Mouse (Mus musculus): ENCODE data around the gene 1700021F07Rik. TPM values are rescaled to one million over a fixed set of nuclear protein-coding genes. Genes with fewer than 3 reads are reported as not detected.
A peak's percentile ranks its signal among the peaks of the same experiment; 100 is the strongest.

Gene 1700021F07Rik
- polyA plus RNA-seq, 1 experiment from 2014 or later: not detected

GRCm38 (mm10) chr2:173535886-173536285 lies 13.5 kb downstream of the 1700021F07Rik start:
- H3K36me3 ChIP-seq: no peaks in the 10 kb centered on the region
- H3K27ac ChIP-seq: no peak overlapping the region
- ATAC-seq (ENCODE audit: low FRiP score, low read depth): no peak
- H3K9ac ChIP-seq: no peak overlapping the region
- H3K4me3 ChIP-seq: no peak overlapping the region
- H3K4me1 ChIP-seq: peaks cover 24% of the 10 kb centered on the region
- 88% methylated on average over 9 of the region's 9 CpGs for WGBS
- no peaks in the 10 kb centered on the region for H3K9me3 ChIP-seq
- no peaks in the 10 kb centered on the region for H3K27me3 ChIP-seq
- H3K4me2 ChIP-seq (replicated peaks): no peak overlapping the region

GRCm38 (mm10) chr2:173539781-173540180 lies 17.4 kb downstream of the 1700021F07Rik start:
- Histone ChIP-seq H3K27ac (no peak overlapping the region), H3K9ac (no peak overlapping the region), H3K4me3 (no peak overlapping the region), H3K27me3 (peaks cover 5% of the 10 kb centered on the region; the same call in 1 of the 2 replicates), H3K9me3 (no peaks in the 10 kb centered on the region), H3K4me1 (no peaks in the 10 kb centered on the region; the same call in 1 of the 2 replicates), H3K36me3 (no peaks in the 10 kb centered on the region), H3K4me2 (replicated peaks) (no peak overlapping the region)
- ATAC-seq (ENCODE audit: low FRiP score, low read depth): no peak
- 43% methylated on average over 15 of the region's 15 CpGs for WGBS

- 65% methylated on average over 4 of the region's 4 CpGs for WGBS
- no peaks in the 10 kb centered on the region for H3K36me3 ChIP-seq
These were observed 19.4 kb downstream of the 1700021F07Rik start for GRCm38 (mm10) chr2:173541748-173542147.

GRCm38 (mm10) chr2:173542716-173543115 lies 20.3 kb downstream of the 1700021F07Rik start:
- Histone ChIP-seq H3K4me2 (replicated peaks) (no peak overlapping the region), H3K4me1 (no peaks in the 10 kb centered on the region; the same call in 1 of the 2 replicates), H3K36me3 (no peaks in the 10 kb centered on the region), H3K9ac (no peak overlapping the region), H3K4me3 (no peak overlapping the region), H3K9me3 (no peaks in the 10 kb centered on the region), H3K27ac (no peak overlapping the region), H3K27me3 (peaks cover 9% of the 10 kb centered on the region; the same call in 1 of the 2 replicates)
- no peak for ATAC-seq (ENCODE audit: low FRiP score, low read depth)
- WGBS: 91% methylated on average over 4 of the region's 4 CpGs

More at GRCm38 (mm10) chr2:173541748-173542147, 19.4 kb downstream of the 1700021F07Rik start:
- Histone ChIP-seq H3K27ac (no peak overlapping the region), H3K4me1 (no peaks in the 10 kb centered on the region; the same call in 1 of the 2 replicates), H3K9me3 (no peaks in the 10 kb centered on the region), H3K9ac (no peak overlapping the region), H3K27me3 (peaks cover 9% of the 10 kb centered on the region; the same call in 1 of the 2 replicates), H3K4me2 (replicated peaks) (no peak overlapping the region), H3K4me3 (no peak overlapping the region)
- ATAC-seq (ENCODE audit: low FRiP score, low read depth): no peak

GRCm38 (mm10) chr2:173545992-173546703 lies 23.8 kb downstream of the 1700021F07Rik start:
- Histone ChIP-seq H3K4me2 (replicated peaks) (no peak overlapping the region), H3K36me3 (no peaks in the 10 kb centered on the region), H3K27me3 (peaks cover 9% of the 10 kb centered on the region; the same call in 1 of the 2 replicates), H3K4me1 (no peaks in the 10 kb centered on the region), H3K27ac (no peak overlapping the region), H3K9me3 (no peaks in the 10 kb centered on the region), H3K9ac (no peak overlapping the region), H3K4me3 (no peak overlapping the region)
- peak; percentile 42; the same call in 1 of the 2 replicates for ATAC-seq (ENCODE audit: low FRiP score, low read depth)
- WGBS: 45% methylated on average over 15 of the region's 15 CpGs

- peaks cover 13% of the 10 kb centered on the region; the same call in 1 of the 2 replicates for H3K27me3 ChIP-seq
- no peak overlapping the region for H3K4me2 ChIP-seq (replicated peaks)
- WGBS: 83% methylated on average over 10 of the region's 10 CpGs
These were observed 26.9 kb downstream of the 1700021F07Rik start for GRCm38 (mm10) chr2:173549236-173549635.

GRCm38 (mm10) chr2:173550681-173551080 lies 28.3 kb downstream of the 1700021F07Rik start:
- Histone ChIP-seq H3K36me3 (no peaks in the 10 kb centered on the region), H3K4me2 (replicated peaks) (no peak overlapping the region), H3K9me3 (no peaks in the 10 kb centered on the region), H3K4me1 (no peaks in the 10 kb centered on the region), H3K27ac (no peak overlapping the region), H3K9ac (no peak overlapping the region), H3K27me3 (peaks cover 6% of the 10 kb centered on the region; the same call in 1 of the 2 replicates), H3K4me3 (no peak overlapping the region)
- no peak for ATAC-seq (ENCODE audit: low FRiP score, low read depth)
- WGBS: 76% methylated on average over 6 of the region's 6 CpGs

More at GRCm38 (mm10) chr2:173549236-173549635, 26.9 kb downstream of the 1700021F07Rik start:
- H3K4me3 ChIP-seq: no peak overlapping the region
- no peak for ATAC-seq (ENCODE audit: low FRiP score, low read depth)
- no peak overlapping the region for H3K27ac ChIP-seq
- H3K4me1 ChIP-seq: no peaks in the 10 kb centered on the region
- no peaks in the 10 kb centered on the region for H3K36me3 ChIP-seq
- H3K9ac ChIP-seq: no peak overlapping the region
- no peaks in the 10 kb centered on the region for H3K9me3 ChIP-seq

- H3K27ac ChIP-seq: no peak overlapping the region
- ATAC-seq (ENCODE audit: low FRiP score, low read depth): no peak
- 45% methylated on average over 9 of the region's 9 CpGs for WGBS
- H3K4me3 ChIP-seq: no peak overlapping the region
- 0 out of 2 replicates have a peak, but pooled peaks cover 5% of the 10 kb centered on the region for H3K9me3 ChIP-seq
- H3K4me2 ChIP-seq (replicated peaks): no peak overlapping the region
- 0 out of 2 replicates have a peak, but pooled peaks cover 4% of the 10 kb centered on the region for H3K27me3 ChIP-seq
- no peaks in the 10 kb centered on the region for H3K4me1 ChIP-seq
- no peak overlapping the region for H3K9ac ChIP-seq
- no peaks in the 10 kb centered on the region for H3K36me3 ChIP-seq
These were observed 31.5 kb downstream of the 1700021F07Rik start for GRCm38 (mm10) chr2:173553863-173554262.

- Histone ChIP-seq H3K27me3 (peaks cover 2% of the 10 kb centered on the region; the same call in 1 of the 2 replicates), H3K36me3 (no peaks in the 10 kb centered on the region), H3K9ac (no peak overlapping the region), H3K27ac (no peak overlapping the region), H3K4me2 (replicated peaks) (no peak overlapping the region), H3K4me3 (no peak overlapping the region), H3K4me1 (peaks cover 5% of the 10 kb centered on the region), H3K9me3 (0 out of 2 replicates have a peak, but pooled peaks cover 5% of the 10 kb centered on the region)
- WGBS: 67% methylated on average over 12 of the region's 12 CpGs
- ATAC-seq (ENCODE audit: low FRiP score, low read depth): no peak
These were observed 36.5 kb downstream of the 1700021F07Rik start for GRCm38 (mm10) chr2:173558754-173559396.

- WGBS: 38% methylated on average over 5 of the region's 5 CpGs
- Histone ChIP-seq H3K4me2 (replicated peaks) (no peak overlapping the region), H3K9me3 (0 out of 2 replicates have a peak, but pooled peaks cover 5% of the 10 kb centered on the region), H3K27ac (no peak overlapping the region), H3K27me3 (peaks cover 2% of the 10 kb centered on the region; the same call in 1 of the 2 replicates), H3K4me1 (peaks cover 22% of the 10 kb centered on the region), H3K4me3 (no peak overlapping the region), H3K9ac (no peak overlapping the region), H3K36me3 (no peaks in the 10 kb centered on the region)
- peak; percentile 48 for ATAC-seq (ENCODE audit: low FRiP score, low read depth)
These were observed 39.6 kb downstream of the 1700021F07Rik start for GRCm38 (mm10) chr2:173561851-173562442.

GRCm38 (mm10) chr2:173563336-173563735 lies 41.0 kb downstream of the 1700021F07Rik start:
- Histone ChIP-seq H3K4me1 (peaks cover 22% of the 10 kb centered on the region), H3K4me2 (replicated peaks) (no peak overlapping the region), H3K9me3 (no peaks in the 10 kb centered on the region), H3K36me3 (no peaks in the 10 kb centered on the region), H3K27me3 (peaks cover 2% of the 10 kb centered on the region; the same call in 1 of the 2 replicates), H3K9ac (no peak overlapping the region), H3K27ac (no peak overlapping the region), H3K4me3 (no peak overlapping the region)
- no peak; the same call in 1 of the 2 replicates for ATAC-seq (ENCODE audit: low FRiP score, low read depth)
- WGBS: 64% methylated on average over 7 of the region's 7 CpGs

Data from limb, embryonic 13.5 days (tissue).